Mouse (Mus musculus) MEL (cell line): ENCODE results near the gene C2cd2. TPM values are rescaled to one million over a fixed set of nuclear protein-coding genes. Genes with fewer than 3 reads are reported as not detected.

Experiments
- DNase-seq: peaks from one replicate; pipeline ENCODE4 v3.0.0; 2011; ENCODE audit warnings: low read depth, low spot score
- H3K27ac ChIP-seq: 2 replicates; pipeline ENCODE4 v1.5.1; 2012; ENCODE audit warnings: low read depth, mild to moderate bottlenecking, control low read depth, low read length, moderate library complexity; ENCODE audit not compliant: control insufficient read depth
- H3K27me3 ChIP-seq, 2 experiments: fragments of 150-350 bp in 1 of 2; sonication (generic) in 1 of 2; 2 replicates each; pipeline ENCODE4 v1.6.1; 2012; ENCODE audit warnings: low read length in 2 of 2, mild to moderate bottlenecking in 2 of 2, improper control_type of control experiment in 1 of 2, moderate library complexity in 1 of 2; ENCODE audit not compliant: insufficient read depth in 2 of 2, control insufficient read depth in 1 of 2
- H3K36me3 ChIP-seq, 2 experiments: 2 replicates each; pipeline ENCODE4 v1.6.1; 2012 to 2014; ENCODE audit warnings: low read length in 2 of 2, improper control_type of control experiment in 1 of 2, inconsistent platforms in 1 of 2, mild to moderate bottlenecking in 1 of 2; ENCODE audit not compliant: insufficient read depth in 2 of 2, control insufficient read depth in 1 of 2
- H3K4me1 ChIP-seq, 2 experiments: fragments of 150-350 bp in 1 of 2; sonication (generic) in 1 of 2; 2 replicates each; pipeline ENCODE4 v1.6.1; 2012; ENCODE audit warnings: low read length in 2 of 2, improper control_type of control experiment in 1 of 2, mild to moderate bottlenecking in 1 of 2; ENCODE audit not compliant: insufficient read depth in 2 of 2, control insufficient read depth in 1 of 2
- H3K4me3 ChIP-seq, 2 experiments: fragments of 150-350 bp in 1 of 2; sonication (generic) in 1 of 2; 2 replicates each; pipeline ENCODE4 v1.5.1; 2012; ENCODE audit warnings: low read depth in 2 of 2, low read length in 2 of 2, mild to moderate bottlenecking in 2 of 2, moderate library complexity in 2 of 2, control low read depth in 1 of 2, improper control_type of control experiment in 1 of 2; ENCODE audit not compliant: control insufficient read depth in 1 of 2, insufficient read depth in 1 of 2
- H3K79me2 ChIP-seq: 2 replicates; pipeline ENCODE4 v1.6.1; 2012; ENCODE audit warnings: mild to moderate bottlenecking, low read length, moderate library complexity; ENCODE audit not compliant: control insufficient read depth, poor library complexity, insufficient read depth
- H3K9ac ChIP-seq: 2 replicates; pipeline ENCODE4 v1.6.1; 2012; ENCODE audit warnings: low read depth, mild to moderate bottlenecking, control low read depth, low read length, moderate library complexity; ENCODE audit not compliant: control insufficient read depth, poor library complexity, severe bottlenecking
- H3K9me3 ChIP-seq: fragments of 150-350 bp; sonication (generic); replicated peaks from 2 replicates; pipeline ENCODE4 v1.6.1; 2012; ENCODE audit warnings: mild to moderate bottlenecking, low read length, improper control_type of control experiment, moderate library complexity; ENCODE audit not compliant: insufficient read depth
- BHLHE40 ChIP-seq: IDR thresholded peaks from 2 replicates; pipeline ENCODE4 v1.6.1; 2012; ENCODE audit warnings: low read depth, mild to moderate bottlenecking, inconsistent platforms, low read length, improper control_type of control experiment, borderline replicate concordance
- CHD1 ChIP-seq: IDR thresholded peaks from 2 replicates; pipeline ENCODE4 v1.6.1; 2012; ENCODE audit warnings: low read depth, mild to moderate bottlenecking, inconsistent platforms, low read length, improper control_type of control experiment
- GABPA ChIP-seq: IDR thresholded peaks from 2 replicates; pipeline ENCODE4 v1.6.1; 2012; ENCODE audit warnings: low read depth, mild to moderate bottlenecking, inconsistent platforms, low read length, improper control_type of control experiment, moderate library complexity
- GATA1 ChIP-seq: IDR thresholded peaks from 2 replicates; pipeline ENCODE4 v1.6.1; 2011; ENCODE audit warnings: low read depth, low read length, improper control_type of control experiment
- KAT2A ChIP-seq: conservative IDR thresholded peaks from 2 replicates; pipeline ENCODE4 v1.6.1; 2012; ENCODE audit warnings: low read depth, low read length, improper control_type of control experiment, inconsistent platforms
- MAX ChIP-seq: IDR thresholded peaks from 2 replicates; pipeline ENCODE4 v1.6.1; 2011; ENCODE audit warnings: low read length, improper control_type of control experiment
- MAZ ChIP-seq: IDR thresholded peaks from 2 replicates; pipeline ENCODE4 v1.6.1; 2012; ENCODE audit warnings: low read depth, mild to moderate bottlenecking, inconsistent platforms, low read length, improper control_type of control experiment
- MEF2A ChIP-seq: IDR thresholded peaks from 2 replicates; pipeline ENCODE4 v1.6.1; 2014; ENCODE audit warnings: low read depth, mild to moderate bottlenecking, inconsistent platforms, low read length, improper control_type of control experiment; ENCODE audit not compliant: poor library complexity, insufficient replicate concordance, severe bottlenecking; ENCODE audit errors: extremely low read depth
- MYB ChIP-seq: IDR thresholded peaks from 2 replicates; pipeline ENCODE4 v1.6.1; 2011; ENCODE audit warnings: mild to moderate bottlenecking, low read depth, low read length, improper control_type of control experiment
- NELFE ChIP-seq: IDR thresholded peaks from 2 replicates; pipeline ENCODE4 v1.6.1; 2011; ENCODE audit warnings: low read depth, low read length, improper control_type of control experiment
- POLR2A ChIP-seq, 2 experiments: IDR thresholded peaks; 2 replicates each; pipeline ENCODE4 v1.6.1; 2011 to 2012; ENCODE audit warnings: low read length in 2 of 2, mild to moderate bottlenecking in 2 of 2, control low read depth in 1 of 2, improper control_type of control experiment in 1 of 2, low read depth in 1 of 2, moderate library complexity in 1 of 2; ENCODE audit not compliant: control insufficient read depth in 1 of 2, insufficient read depth in 1 of 2, poor library complexity in 1 of 2
- POLR2AphosphoS5 ChIP-seq: IDR thresholded peaks from 2 replicates; pipeline ENCODE4 v1.6.1; 2012; ENCODE audit warnings: low read depth, borderline replicate concordance, mild to moderate bottlenecking, inconsistent platforms, low read length, moderate library complexity, mixed read lengths
- TAL1 ChIP-seq: IDR thresholded peaks from 2 replicates; pipeline ENCODE4 v1.6.1; 2012; ENCODE audit warnings: mild to moderate bottlenecking, inconsistent platforms, low read length, moderate library complexity, mixed read lengths
- TCF12 ChIP-seq: IDR thresholded peaks from 2 replicates; pipeline ENCODE4 v1.6.1; 2014; ENCODE audit warnings: low read depth, mild to moderate bottlenecking, inconsistent platforms, low read length, improper control_type of control experiment, moderate library complexity
- USF1 ChIP-seq: IDR thresholded peaks from 2 replicates; pipeline ENCODE4 v1.6.1; 2014; ENCODE audit warnings: low read depth, mild to moderate bottlenecking, inconsistent platforms, low read length, improper control_type of control experiment, moderate library complexity
- USF2 ChIP-seq, 2 experiments: IDR thresholded peaks; 2 replicates each; pipeline ENCODE4 v1.6.1; 2011 to 2012; ENCODE audit warnings: improper control_type of control experiment in 2 of 2, low read length in 2 of 2, borderline replicate concordance in 1 of 2, inconsistent platforms in 1 of 2, low read depth in 1 of 2, mild to moderate bottlenecking in 1 of 2; ENCODE audit not compliant: insufficient read depth in 1 of 2
- polyA plus RNA-seq, 2 experiments: library from polyadenylated mRNA; stranded (reverse) in 1 of 2; unstranded in 1 of 2; fragments of >175 nt in 1 of 2; fragments of >200 nt in 1 of 2; gene quantifications; 2 replicates each; pipeline versions ENCODE4 v1.2.1 to v1.2.4; 2012; ENCODE audit warnings: low replicate concordance in 2 of 2, low read depth in 1 of 2; ENCODE audit not compliant: insufficient read length in 2 of 2, insufficient read depth in 1 of 2, missing spikeins in 1 of 2
- total RNA-seq: library from RNA; depleted of rRNA; stranded (reverse); fragments of 300-350 nt; gene quantifications from 2 replicates; pipeline ENCODE4 v1.2.3, GENCODE M21; 2012

The C2cd2 gene
- total and polyA plus RNA-seq, 3 experiments: 8.9 to 20.7 TPM; not detected in 1

DNA sequence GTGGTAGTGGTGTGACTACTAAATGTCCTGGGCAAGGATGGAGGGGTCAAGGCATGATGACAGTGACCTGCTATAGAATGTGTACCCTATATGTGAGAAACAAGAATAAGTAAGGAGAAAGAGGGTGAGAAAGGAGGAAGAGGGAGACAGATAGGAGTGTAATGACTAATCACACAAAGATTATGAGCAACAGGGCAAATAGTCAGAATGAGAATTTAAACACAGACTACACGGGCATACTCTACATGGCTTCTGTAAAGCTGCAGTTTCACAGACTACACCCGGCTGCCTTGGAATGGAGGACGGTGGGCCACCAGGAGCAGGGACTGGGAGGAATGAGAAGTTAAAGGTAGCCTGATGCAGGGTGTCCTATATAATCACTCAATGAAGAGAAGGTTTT is 84.9 kb downstream of the C2cd2 start:
- no peak overlapping the region for H3K9ac ChIP-seq
- no peaks in the 10 kb centered on the region for H3K27me3 ChIP-seq
- peaks cover 0 to 1% of the 10 kb centered on the region in 2 experiments; a peak in 1 of 4 replicates for H3K36me3 ChIP-seq
- no peaks in the 10 kb centered on the region for H3K9me3 ChIP-seq
- H3K27ac ChIP-seq: no peak overlapping the region
- H3K4me3 ChIP-seq: no peak overlapping the region
- no peaks in the 10 kb centered on the region for H3K4me1 ChIP-seq
- TF ChIP-seq USF1 (no peak), TCF12 (no peak), CHD1 (no peak), KAT2A (no peak), BHLHE40 (no peak), POLR2AphosphoS5 (no peak), USF2 (IDR thresholded peaks at IDR 0.05; ENCODE audit: borderline replicate concordance in 1 of 2, insufficient read depth in 1 of 2, low read depth in 1 of 2, low read length in 2 of 2) (no peak), MAX (no peak), MEF2A (no peak), MYB (no peak), POLR2A (IDR thresholded peaks at IDR 0.05; ENCODE audit: control insufficient read depth in 1 of 2, insufficient read depth in 1 of 2, low read depth in 1 of 2, low read length in 2 of 2, poor library complexity in 1 of 2) (no peak), GABPA (no peak)
- no peak for DNase-seq
- peaks cover 2% of the 10 kb centered on the region; the same call in 1 of the 2 replicates for H3K79me2 ChIP-seq

DNA sequence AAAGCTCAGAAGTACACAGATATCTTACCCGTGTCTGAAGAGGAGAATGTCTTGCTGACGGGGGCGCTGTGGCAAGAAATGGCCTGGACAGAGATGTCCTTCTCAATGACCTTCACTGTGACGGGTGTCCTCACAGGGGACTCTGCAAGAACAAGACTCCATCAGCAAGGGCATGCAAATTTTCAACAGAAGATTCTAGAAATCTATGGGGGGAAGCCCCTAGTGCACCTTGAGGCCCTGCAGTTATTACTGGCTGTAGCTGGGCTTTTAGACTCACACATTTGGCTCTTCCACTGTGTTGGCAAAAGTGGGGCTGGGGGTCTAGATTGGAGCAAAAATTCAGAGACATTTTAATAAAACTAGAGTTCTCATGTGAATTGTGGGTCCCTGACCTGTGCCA is 87.3 kb downstream of the C2cd2 start:
- Histone ChIP-seq H3K27ac (no peak overlapping the region), H3K4me3 (no peak overlapping the region), H3K4me1 (no peaks in the 10 kb centered on the region), H3K27me3 (no peaks in the 10 kb centered on the region), H3K9ac (no peak overlapping the region), H3K36me3 (peaks cover 0 to 1% of the 10 kb centered on the region in 2 experiments; a peak in 1 of 4 replicates), H3K9me3 (no peaks in the 10 kb centered on the region), H3K79me2 (peaks cover 2% of the 10 kb centered on the region; the same call in 1 of the 2 replicates)
- no peak for DNase-seq
- no peak for TF ChIP-seq MAZ
- no peak for TF ChIP-seq CHD1
- TF ChIP-seq TAL1: no peak
- no peak for TF ChIP-seq POLR2AphosphoS5
- TF ChIP-seq KAT2A: no peak
- TF ChIP-seq MEF2A: no peak
- TF ChIP-seq MYB: no peak
- no peak for TF ChIP-seq GATA1
- no peak for TF ChIP-seq USF2 (IDR thresholded peaks at IDR 0.05; ENCODE audit: borderline replicate concordance in 1 of 2, insufficient read depth in 1 of 2, low read depth in 1 of 2, low read length in 2 of 2)
- no peak for TF ChIP-seq NELFE
